Mouse (Mus musculus) adipose tissue, adult 10 weeks (tissue): ENCODE data around the gene Rora. TPM values are rescaled to one million over a fixed set of nuclear protein-coding genes. Genes with fewer than 3 reads are reported as not detected.

Experiments used
- polyA plus RNA-seq: library from polyadenylated mRNA; stranded (reverse); fragments of 350-450 nt; fragmentation: Illumina TruSeq; extraction: RNeasy Lipid Tissue Mini Kit (QIAGEN cat#74804); gene quantifications from one replicate; pipeline ENCODE4 v1.2.3, GENCODE M21; 2014; ENCODE audit warnings: low read depth, low replicate concordance

Rora gene
- 6.1 TPM for polyA plus RNA-seq

DNA sequence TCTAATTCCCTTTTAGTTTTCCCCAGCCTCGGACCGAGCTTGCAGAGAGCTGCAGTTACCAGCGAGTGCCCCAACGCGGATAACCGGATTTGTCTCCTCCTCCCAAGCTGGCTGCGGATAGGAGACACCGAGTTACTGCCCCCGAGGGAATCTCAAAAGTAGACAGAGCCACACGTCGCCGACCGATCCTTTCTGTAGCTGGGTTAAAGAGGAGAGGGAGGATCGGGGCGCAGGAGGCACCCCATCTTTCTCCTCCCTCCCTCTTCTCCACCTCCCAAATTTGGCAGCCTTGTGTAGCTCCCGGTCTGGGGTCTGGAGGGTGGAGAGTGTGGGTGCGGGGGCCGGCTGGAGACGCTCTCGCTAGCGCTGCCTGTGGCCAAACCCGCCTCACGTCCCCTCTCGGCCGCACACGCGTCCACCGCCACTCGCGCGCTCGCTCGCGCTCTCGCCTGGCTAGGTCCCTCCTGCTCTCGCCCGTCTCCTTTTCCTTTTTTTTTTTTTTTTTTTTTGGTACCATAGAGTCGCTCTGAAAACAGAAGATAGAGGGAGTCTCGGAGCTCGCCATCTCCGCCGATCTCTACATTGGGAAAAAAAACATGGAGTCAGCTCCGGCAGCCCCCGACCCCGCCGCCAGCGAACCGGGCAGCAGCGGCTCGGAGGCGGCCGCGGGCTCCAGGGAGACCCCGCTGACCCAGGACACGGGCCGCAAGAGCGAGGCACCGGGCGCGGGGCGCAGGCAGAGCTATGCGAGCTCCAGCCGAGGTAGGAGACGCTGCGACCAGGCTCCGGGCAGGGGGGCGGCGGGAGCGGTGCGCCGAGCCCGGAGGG lies at the start of gene Rora:
Rora (plus strand) TSS at position 576 of the 828 bp plus-strand sequence.

GRCm38 (mm10) chr9:69397760-69398452 lies 744.3 kb downstream of the Rora start, which contains the start of gene Ice2:
Ice2 (plus strand) TSS chr9:69397906.

